Mouse (Mus musculus): ENCODE measurements around the gene Pm20d1. TPM values are rescaled to one million over a fixed set of nuclear protein-coding genes. Genes with fewer than 3 reads are reported as not detected.

Pm20d1 gene
- polyA plus RNA-seq, 1 experiment: 0.01 TPM

- no peaks in the 10 kb centered on the region for H3K27me3 ChIP-seq (ENCODE audit: control insufficient read depth, insufficient read depth, insufficient read length)
- H3K4me3 ChIP-seq: peak overlapping the region; percentile 62
These were observed 32.1 kb downstream of the Pm20d1 start for GRCm38 (mm10) chr1:131829279-131829678.

GRCm38 (mm10) chr1:131830561-131830960 lies 33.4 kb downstream of the Pm20d1 start:
- no peak overlapping the region for H3K4me3 ChIP-seq
- H3K4me2 ChIP-seq (ENCODE audit: low read depth): no peak overlapping the region
- no peak overlapping the region for H3ac ChIP-seq (ENCODE audit: control insufficient read depth, insufficient read length)
- H3K79me2 ChIP-seq (ENCODE audit: control insufficient read depth, insufficient read depth): no peaks in the 10 kb centered on the region
- H3K27me3 ChIP-seq (ENCODE audit: control insufficient read depth, insufficient read depth, insufficient read length): no peaks in the 10 kb centered on the region
- TF ChIP-seq E2F4 (IDR thresholded peaks at IDR 0.05; ENCODE audit: insufficient read depth) (no peak), MAX (IDR thresholded peaks at IDR 0.05; ENCODE audit: low read depth) (no peak), MYOG (IDR thresholded peaks at IDR 0.05; ENCODE audit: control insufficient read depth in 1 of 3, insufficient read depth in 1 of 3, insufficient read length in 2 of 3, low read depth in 2 of 3) (no peak), MYOD1 (IDR thresholded peaks at IDR 0.05; ENCODE audit: control insufficient read depth in 1 of 3, insufficient read length in 2 of 3, low read depth in 2 of 3) (no peak), CEBPB (IDR thresholded peaks at IDR 0.05; ENCODE audit: insufficient read depth, poor library complexity, severe bottlenecking) (no peak), REST (IDR thresholded peaks at IDR 0.05; ENCODE audit: insufficient read depth, insufficient read length) (no peak), USF1 (IDR thresholded peaks at IDR 0.05; ENCODE audit: low read depth) (no peak), POLR2A (IDR thresholded peaks at IDR 0.05; ENCODE audit: insufficient read length, low read depth) (no peak), SRF (IDR thresholded peaks at IDR 0.05; ENCODE audit: control insufficient read depth, insufficient read length, low read depth) (no peak), TCF12 (IDR thresholded peaks at IDR 0.05; ENCODE audit: insufficient read depth, poor library complexity, severe bottlenecking) (no peak), POLR2AphosphoS2 (IDR thresholded peaks at IDR 0.05; ENCODE audit: insufficient read length, low read depth) (no peak), TCF3 (IDR thresholded peaks at IDR 0.05; ENCODE audit: insufficient read length, low read depth) (no peak)
- H3K36me3 ChIP-seq (ENCODE audit: control insufficient read depth, insufficient read depth): no peaks in the 10 kb centered on the region

More at GRCm38 (mm10) chr1:131829279-131829678, 32.1 kb downstream of the Pm20d1 start:
- TF ChIP-seq MAX (IDR thresholded peaks at IDR 0.05; ENCODE audit: low read depth) (no peak), SRF (IDR thresholded peaks at IDR 0.05; ENCODE audit: control insufficient read depth, insufficient read length, low read depth) (no peak), REST (IDR thresholded peaks at IDR 0.05; ENCODE audit: insufficient read depth, insufficient read length) (no peak), POLR2AphosphoS2 (IDR thresholded peaks at IDR 0.05; ENCODE audit: insufficient read length, low read depth) (no peak), CEBPB (IDR thresholded peaks at IDR 0.05; ENCODE audit: insufficient read depth, poor library complexity, severe bottlenecking) (no peak)
- H3K79me2 ChIP-seq (ENCODE audit: control insufficient read depth, insufficient read depth): no peaks in the 10 kb centered on the region
- H3K4me2 ChIP-seq (ENCODE audit: low read depth): peak overlapping the region; percentile 74
- H3ac ChIP-seq (ENCODE audit: control insufficient read depth, insufficient read length): no peak overlapping the region
- no peaks in the 10 kb centered on the region for H3K36me3 ChIP-seq (ENCODE audit: control insufficient read depth, insufficient read depth)

- Histone ChIP-seq H3K4me3 (no peak overlapping the region), H3ac (ENCODE audit: control insufficient read depth, insufficient read length) (no peak overlapping the region), H3K36me3 (ENCODE audit: control insufficient read depth, insufficient read depth) (no peaks in the 10 kb centered on the region), H3K27me3 (ENCODE audit: control insufficient read depth, insufficient read depth, insufficient read length) (no peaks in the 10 kb centered on the region), H3K4me2 (ENCODE audit: low read depth) (no peak overlapping the region), H3K79me2 (ENCODE audit: control insufficient read depth, insufficient read depth) (no peaks in the 10 kb centered on the region)
- no peak for TF ChIP-seq E2F4 (IDR thresholded peaks at IDR 0.05; ENCODE audit: insufficient read depth)
- TF ChIP-seq POLR2AphosphoS2 (IDR thresholded peaks at IDR 0.05; ENCODE audit: insufficient read length, low read depth): no peak
- no peak for TF ChIP-seq POLR2A (IDR thresholded peaks at IDR 0.05; ENCODE audit: insufficient read length, low read depth)
- TF ChIP-seq TCF12 (IDR thresholded peaks at IDR 0.05; ENCODE audit: insufficient read depth, poor library complexity, severe bottlenecking): no peak
- TF ChIP-seq USF1 (IDR thresholded peaks at IDR 0.05; ENCODE audit: low read depth): no peak
- TF ChIP-seq CEBPB (IDR thresholded peaks at IDR 0.05; ENCODE audit: insufficient read depth, poor library complexity, severe bottlenecking): no peak
These were observed 33.9 kb downstream of the Pm20d1 start for GRCm38 (mm10) chr1:131830971-131831641.

- no peaks in the 10 kb centered on the region for H3K79me2 ChIP-seq (ENCODE audit: control insufficient read depth, insufficient read depth)
- no peak for TF ChIP-seq REST (IDR thresholded peaks at IDR 0.05; ENCODE audit: insufficient read depth, insufficient read length)
- no peak for TF ChIP-seq USF1 (IDR thresholded peaks at IDR 0.05; ENCODE audit: low read depth)
- TF ChIP-seq MAX (IDR thresholded peaks at IDR 0.05; ENCODE audit: low read depth): no peak
- TF ChIP-seq MYOG (IDR thresholded peaks at IDR 0.05; ENCODE audit: control insufficient read depth in 1 of 3, insufficient read depth in 1 of 3, insufficient read length in 2 of 3, low read depth in 2 of 3): no peak
- TF ChIP-seq TCF3 (IDR thresholded peaks at IDR 0.05; ENCODE audit: insufficient read length, low read depth): no peak
- TF ChIP-seq POLR2A (IDR thresholded peaks at IDR 0.05; ENCODE audit: insufficient read length, low read depth): no peak
- TF ChIP-seq TCF12 (IDR thresholded peaks at IDR 0.05; ENCODE audit: insufficient read depth, poor library complexity, severe bottlenecking): no peak
- no peak for TF ChIP-seq POLR2AphosphoS2 (IDR thresholded peaks at IDR 0.05; ENCODE audit: insufficient read length, low read depth)
- no peak for TF ChIP-seq MYOD1 (IDR thresholded peaks at IDR 0.05; ENCODE audit: control insufficient read depth in 1 of 3, insufficient read length in 2 of 3, low read depth in 2 of 3)
- no peak for TF ChIP-seq SRF (IDR thresholded peaks at IDR 0.05; ENCODE audit: control insufficient read depth, insufficient read length, low read depth)
- no peak for TF ChIP-seq CEBPB (IDR thresholded peaks at IDR 0.05; ENCODE audit: insufficient read depth, poor library complexity, severe bottlenecking)
- H3K36me3 ChIP-seq (ENCODE audit: control insufficient read depth, insufficient read depth): peaks cover 4% of the 10 kb centered on the region
- no peak overlapping the region for H3ac ChIP-seq (ENCODE audit: control insufficient read depth, insufficient read length)
- H3K27me3 ChIP-seq (ENCODE audit: control insufficient read depth, insufficient read depth, insufficient read length): no peaks in the 10 kb centered on the region
- H3K4me3 ChIP-seq: no peak overlapping the region
- no peak overlapping the region for H3K4me2 ChIP-seq (ENCODE audit: low read depth)
These were observed 39.9 kb downstream of the Pm20d1 start for GRCm38 (mm10) chr1:131837035-131837434.

DNA sequence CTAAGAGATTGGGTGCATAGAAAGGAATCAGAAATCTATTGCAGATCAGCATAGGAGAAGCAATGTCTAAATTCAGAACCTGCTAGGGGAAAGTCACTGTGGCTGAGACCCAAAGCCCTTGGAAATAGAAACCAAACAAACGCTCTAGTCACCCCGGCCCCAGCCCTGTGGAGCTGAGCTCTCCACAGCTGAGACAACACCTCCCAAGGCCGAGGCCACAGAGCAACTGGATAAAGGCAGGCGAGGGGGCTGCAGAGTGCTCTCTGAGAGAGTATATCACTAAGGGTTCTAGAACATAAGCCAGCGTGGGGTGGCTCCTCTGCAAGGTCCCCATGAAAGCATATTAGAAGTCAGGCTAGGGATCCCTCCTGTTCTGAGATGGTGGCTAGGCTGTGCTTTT lies 41.4 kb downstream of the Pm20d1 start:
- H3ac ChIP-seq (ENCODE audit: control insufficient read depth, insufficient read length): no peak overlapping the region
- no peak for TF ChIP-seq REST (IDR thresholded peaks at IDR 0.05; ENCODE audit: insufficient read depth, insufficient read length)
- TF ChIP-seq MYOD1 (IDR thresholded peaks at IDR 0.05; ENCODE audit: control insufficient read depth in 1 of 3, insufficient read length in 2 of 3, low read depth in 2 of 3): no peak
- no peak for TF ChIP-seq MYOG (IDR thresholded peaks at IDR 0.05; ENCODE audit: control insufficient read depth in 1 of 3, insufficient read depth in 1 of 3, insufficient read length in 2 of 3, low read depth in 2 of 3)
- no peak for TF ChIP-seq POLR2A (IDR thresholded peaks at IDR 0.05; ENCODE audit: insufficient read length, low read depth)
- TF ChIP-seq USF1 (IDR thresholded peaks at IDR 0.05; ENCODE audit: low read depth): no peak
- no peak for TF ChIP-seq CEBPB (IDR thresholded peaks at IDR 0.05; ENCODE audit: insufficient read depth, poor library complexity, severe bottlenecking)
- TF ChIP-seq POLR2AphosphoS2 (IDR thresholded peaks at IDR 0.05; ENCODE audit: insufficient read length, low read depth): no peak
- no peak for TF ChIP-seq TCF12 (IDR thresholded peaks at IDR 0.05; ENCODE audit: insufficient read depth, poor library complexity, severe bottlenecking)
- TF ChIP-seq E2F4 (IDR thresholded peaks at IDR 0.05; ENCODE audit: insufficient read depth): no peak
- TF ChIP-seq MAX (IDR thresholded peaks at IDR 0.05; ENCODE audit: low read depth): no peak
- no peak for TF ChIP-seq TCF3 (IDR thresholded peaks at IDR 0.05; ENCODE audit: insufficient read length, low read depth)
- TF ChIP-seq SRF (IDR thresholded peaks at IDR 0.05; ENCODE audit: control insufficient read depth, insufficient read length, low read depth): no peak
- H3K27me3 ChIP-seq (ENCODE audit: control insufficient read depth, insufficient read depth, insufficient read length): no peaks in the 10 kb centered on the region
- H3K79me2 ChIP-seq (ENCODE audit: control insufficient read depth, insufficient read depth): no peaks in the 10 kb centered on the region
- peaks cover 4% of the 10 kb centered on the region for H3K36me3 ChIP-seq (ENCODE audit: control insufficient read depth, insufficient read depth)
- H3K4me2 ChIP-seq (ENCODE audit: low read depth): no peak overlapping the region
- no peak overlapping the region for H3K4me3 ChIP-seq
